Mouse (Mus musculus) forebrain, embryonic 13.5 days (tissue): Measurements from ENCODE around the gene Islr2. TPM values are rescaled to one million over a fixed set of nuclear protein-coding genes. Genes with fewer than 3 reads are reported as not detected.

Experiments
- ATAC-seq: fragments of 200-750 bp; cut with Nextera tagmentation; 2 replicates; pipeline ENCODE4 v1.8.0; 2017
- H3K27ac ChIP-seq: fragments of 300-500 bp; sonication (generic); 2 replicates; pipeline ENCODE4 v1.5.1; 2015; ENCODE audit warnings: inconsistent platforms, mild to moderate bottlenecking, moderate library complexity
- H3K27me3 ChIP-seq: fragments of 300-500 bp; sonication (generic); 2 replicates; pipeline ENCODE4 v1.6.1; 2015; ENCODE audit warnings: mild to moderate bottlenecking, inconsistent platforms
- H3K36me3 ChIP-seq: fragments of 300-500 bp; sonication (generic); 2 replicates; pipeline ENCODE4 v1.6.1; 2015; ENCODE audit warnings: mild to moderate bottlenecking, inconsistent platforms; ENCODE audit not compliant: poor library complexity, severe bottlenecking
- H3K4me1 ChIP-seq: fragments of 300-500 bp; sonication (generic); 2 replicates; pipeline ENCODE4 v1.6.1; 2015; ENCODE audit warnings: inconsistent platforms
- H3K4me2 ChIP-seq: fragments of 300-500 bp; sonication (generic); 2 replicates; pipeline ENCODE4 v1.6.1; 2015; ENCODE audit warnings: inconsistent platforms, mild to moderate bottlenecking, moderate library complexity
- H3K4me3 ChIP-seq: fragments of 300-500 bp; sonication (generic); 2 replicates; pipeline ENCODE4 v1.5.1; 2015; ENCODE audit warnings: mild to moderate bottlenecking, inconsistent platforms
- H3K9ac ChIP-seq: fragments of 300-500 bp; sonication (generic); 2 replicates; pipeline ENCODE4 v1.6.1; 2015; ENCODE audit warnings: mild to moderate bottlenecking, inconsistent platforms
- H3K9me3 ChIP-seq: fragments of 300-500 bp; sonication (generic); replicated peaks from 2 replicates; pipeline ENCODE4 v1.6.1; 2016; ENCODE audit warnings: inconsistent platforms
- WGBS: fragments of 180-500 bp; shearing (Covaris S2); methylation state at CpG from one replicate; pipeline ENCODE4 v1.1.7; 2015; 5-methylcytosine and 5-hydroxymethylcytosine counted together
- polyA plus RNA-seq: library from polyadenylated mRNA; unstranded; fragments of >200 nt; fragmentation: Nextera tagmentation; extraction: Ambion mirVana; gene quantifications from 2 replicates; pipeline ENCODE4 v1.2.1, GENCODE M21; 2015

Islr2 gene
- polyA plus RNA-seq, 1 experiment from 2014 or later, result 50.1 TPM

DNA sequence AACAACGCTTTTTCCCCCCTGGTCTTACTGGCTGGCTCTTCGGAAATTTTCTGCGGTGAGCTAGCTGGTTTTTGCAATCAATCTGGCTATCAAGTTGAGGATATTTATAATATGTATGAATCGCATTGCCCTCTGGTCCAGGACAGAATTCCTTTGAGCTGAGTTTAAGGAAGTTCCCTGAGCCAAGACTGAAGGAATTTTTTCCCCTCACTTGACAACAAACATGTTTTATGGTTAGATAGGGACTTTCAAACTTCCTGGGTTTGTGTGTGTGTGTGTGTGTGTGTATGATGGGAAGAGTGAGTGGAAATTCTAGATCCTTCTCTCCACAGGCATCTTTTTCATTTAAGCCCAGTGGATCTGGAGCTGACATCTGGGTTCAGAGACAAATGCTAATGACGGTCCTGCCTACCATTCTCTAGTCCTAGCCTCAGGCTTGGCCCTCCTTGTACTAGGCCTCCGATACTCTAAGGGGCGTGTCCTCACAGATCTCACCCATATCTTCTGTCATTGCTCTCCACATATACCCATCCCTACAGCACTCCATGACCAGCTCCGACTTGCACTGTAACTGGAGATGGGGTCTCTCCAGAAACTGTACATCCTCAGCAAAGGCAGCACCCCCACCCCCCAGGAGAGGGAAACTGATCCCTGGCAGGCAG, 10.5 kb upstream of the Islr2 start:
- Histone ChIP-seq H3K36me3 (peaks cover 2% of the 10 kb centered on the region), H3K4me3 (no peak overlapping the region), H3K9me3 (no peaks in the 10 kb centered on the region), H3K4me2 (no peak overlapping the region), H3K9ac (no peak overlapping the region), H3K27ac (no peak overlapping the region), H3K4me1 (peaks cover 27% of the 10 kb centered on the region), H3K27me3 (no peaks in the 10 kb centered on the region)
- WGBS, result 65% methylated on average over 8 of the region's 8 CpGs
- ATAC-seq, result no peak

DNA sequence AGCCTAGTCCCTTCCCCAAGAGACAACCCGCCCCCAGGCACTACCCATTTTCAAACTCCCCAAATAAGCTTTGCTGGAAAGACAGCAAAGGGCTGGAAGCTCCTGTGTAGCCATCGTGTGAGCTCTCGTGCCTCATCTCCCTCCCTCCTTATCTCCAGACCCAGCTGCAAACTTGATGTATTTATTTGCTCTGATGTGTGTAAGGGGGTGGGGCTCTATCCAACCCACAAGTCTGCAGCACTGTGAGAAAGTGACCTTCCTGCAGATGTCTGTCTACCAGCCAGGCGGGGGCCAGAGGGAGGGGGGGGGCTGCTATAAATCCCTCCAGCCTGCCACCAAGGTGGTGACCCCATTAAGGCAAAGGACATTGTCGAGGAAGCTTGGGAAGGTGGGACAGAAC, 9.7 kb upstream of the Islr2 start:
- no peak overlapping the region for H3K4me2 ChIP-seq
- no peak overlapping the region for H3K27ac ChIP-seq
- H3K4me3 ChIP-seq, result no peak overlapping the region
- WGBS, result 39% methylated on average over 5 of the region's 5 CpGs
- H3K36me3 ChIP-seq, result no peaks in the 10 kb centered on the region
- H3K9me3 ChIP-seq, result no peaks in the 10 kb centered on the region
- H3K9ac ChIP-seq, result no peak overlapping the region
- peaks cover 27% of the 10 kb centered on the region for H3K4me1 ChIP-seq
- no peaks in the 10 kb centered on the region for H3K27me3 ChIP-seq
- no peak for ATAC-seq

DNA sequence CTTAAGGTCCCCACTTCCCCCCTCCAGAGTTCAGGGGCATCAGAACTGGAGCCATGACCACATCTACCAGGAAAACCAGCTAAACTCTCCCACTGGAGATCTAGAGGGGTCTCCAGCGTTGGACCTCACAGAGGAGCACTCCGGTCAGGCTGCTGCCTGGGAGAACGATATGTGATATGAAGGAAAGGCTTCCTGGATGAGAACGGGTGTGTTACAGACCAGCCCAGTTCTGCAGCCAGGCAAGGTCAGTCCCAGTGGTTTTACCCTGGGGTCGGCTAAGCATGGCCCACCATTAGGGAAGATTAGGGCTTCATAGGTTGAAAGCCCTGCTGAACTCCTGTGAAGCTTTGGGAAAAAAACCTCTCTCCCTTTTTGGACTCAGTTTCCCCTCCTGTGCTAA, 9.3 kb upstream of the Islr2 start:
- Histone ChIP-seq H3K9ac (no peak overlapping the region), H3K4me3 (no peak overlapping the region), H3K36me3 (no peaks in the 10 kb centered on the region), H3K4me1 (peaks cover 27% of the 10 kb centered on the region), H3K27ac (no peak overlapping the region), H3K9me3 (no peaks in the 10 kb centered on the region), H3K27me3 (no peaks in the 10 kb centered on the region), H3K4me2 (no peak overlapping the region)
- 80% methylated on average over 5 of the region's 5 CpGs for WGBS
- ATAC-seq, result no peak

DNA sequence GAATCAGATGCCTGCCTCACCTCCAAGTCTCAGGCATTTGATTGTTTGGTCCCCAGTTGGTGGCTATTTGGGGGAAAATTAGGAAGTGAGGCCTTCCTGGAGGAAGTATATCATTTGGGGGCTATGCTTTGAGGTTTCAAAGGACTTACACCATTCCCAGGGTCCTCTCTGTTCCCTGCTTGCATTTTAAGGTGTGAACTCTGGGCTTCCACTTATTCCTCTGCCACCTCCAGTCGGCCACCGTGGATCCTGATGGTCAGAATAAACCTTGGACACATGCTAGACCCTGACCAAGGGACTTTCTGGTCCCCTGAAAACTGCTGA, 6.1 kb upstream of the Islr2 start:
- no peaks in the 10 kb centered on the region for H3K36me3 ChIP-seq
- H3K4me3 ChIP-seq, result no peak overlapping the region
- no peak for ATAC-seq
- no peaks in the 10 kb centered on the region for H3K27me3 ChIP-seq
- 88% methylated on average over 2 of the region's 2 CpGs for WGBS
- H3K9me3 ChIP-seq, result no peaks in the 10 kb centered on the region
- no peak overlapping the region for H3K9ac ChIP-seq
- no peak overlapping the region for H3K27ac ChIP-seq
- H3K4me2 ChIP-seq, result no peak overlapping the region
- peaks cover 39% of the 10 kb centered on the region for H3K4me1 ChIP-seq

DNA sequence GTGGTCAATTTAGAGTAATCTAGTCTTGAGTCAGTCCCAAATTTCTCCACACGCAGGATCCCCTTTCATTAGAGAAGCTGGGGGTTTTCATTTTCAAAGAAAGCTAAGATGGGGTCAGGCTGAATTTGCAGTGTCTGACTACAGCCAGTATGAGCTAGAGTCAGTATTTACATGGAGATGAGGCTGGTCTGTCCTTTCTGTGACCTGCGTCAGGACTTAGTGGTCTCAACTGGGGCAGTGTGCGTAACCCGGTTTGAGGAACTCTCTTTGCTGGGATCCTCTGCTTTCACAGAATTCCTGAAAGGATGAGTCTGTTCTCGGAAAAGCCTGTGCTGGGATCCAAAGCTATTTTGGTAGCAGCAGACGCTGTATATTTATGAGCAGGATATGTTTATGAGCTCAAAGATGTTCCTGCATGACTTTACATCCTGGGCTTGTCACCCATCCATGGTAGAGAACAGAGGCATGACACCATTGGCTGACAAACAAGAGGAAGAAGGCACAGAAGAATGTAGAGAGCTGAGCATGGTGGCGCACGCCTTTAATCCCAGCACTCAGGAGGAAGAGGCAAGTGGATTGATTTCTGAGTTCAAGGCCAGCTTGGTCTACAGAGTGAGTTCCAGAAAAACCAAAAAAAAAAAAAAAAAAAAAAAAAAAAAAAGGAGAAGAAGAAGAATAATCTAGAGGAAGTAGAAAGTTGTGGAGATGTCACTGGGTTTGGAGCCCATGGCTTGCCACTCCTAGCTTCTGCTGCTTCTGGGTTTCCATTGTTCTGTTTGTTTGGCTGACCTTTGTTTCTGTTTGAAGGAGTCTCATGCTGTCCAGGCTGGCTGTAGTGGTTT, 5.6 kb upstream of the Islr2 start:
- 82% methylated on average over 8 of the region's 8 CpGs for WGBS
- H3K27me3 ChIP-seq, result no peaks in the 10 kb centered on the region
- no peak overlapping the region for H3K9ac ChIP-seq
- peaks cover 41% of the 10 kb centered on the region for H3K4me1 ChIP-seq
- ATAC-seq, result no peak
- no peak overlapping the region for H3K4me2 ChIP-seq
- no peaks in the 10 kb centered on the region for H3K36me3 ChIP-seq
- no peaks in the 10 kb centered on the region for H3K9me3 ChIP-seq
- no peak overlapping the region for H3K27ac ChIP-seq
- H3K4me3 ChIP-seq, result no peak overlapping the region

DNA sequence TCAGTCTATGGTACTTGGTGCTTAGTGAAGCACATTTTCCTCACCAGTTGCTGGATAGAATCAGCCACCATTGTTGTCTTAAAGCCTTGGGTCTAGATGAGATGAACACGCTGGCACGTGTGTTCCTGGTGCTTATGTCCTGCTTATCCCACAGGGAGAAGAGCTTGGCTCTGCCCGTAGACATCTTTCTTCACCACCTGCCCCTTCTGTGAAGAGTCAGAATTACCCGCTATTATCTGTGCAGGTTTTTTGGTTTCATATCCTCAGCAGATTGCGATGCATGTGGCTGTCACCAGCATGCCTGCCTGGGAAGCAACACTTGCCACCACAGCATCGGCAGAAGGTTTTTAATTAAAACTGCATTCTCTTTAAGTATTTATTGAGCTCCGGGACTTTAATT, 1.9 kb upstream of the Islr2 start:
- peak overlapping the region; percentile 75 for H3K4me2 ChIP-seq
- peak overlapping the region; percentile 93 for H3K27ac ChIP-seq
- H3K36me3 ChIP-seq, result no peaks in the 10 kb centered on the region
- peaks cover 29% of the 10 kb centered on the region for H3K27me3 ChIP-seq
- peak overlapping the region; percentile 37; the same call in 1 of the 2 replicates for H3K9ac ChIP-seq
- H3K9me3 ChIP-seq, result no peaks in the 10 kb centered on the region
- 66% methylated on average over 7 of the region's 7 CpGs for WGBS
- no peak for ATAC-seq
- H3K4me1 ChIP-seq, result peaks cover 55% of the 10 kb centered on the region
- H3K4me3 ChIP-seq, result peak overlapping the region; percentile 8; the same call in 1 of the 2 replicates

DNA sequence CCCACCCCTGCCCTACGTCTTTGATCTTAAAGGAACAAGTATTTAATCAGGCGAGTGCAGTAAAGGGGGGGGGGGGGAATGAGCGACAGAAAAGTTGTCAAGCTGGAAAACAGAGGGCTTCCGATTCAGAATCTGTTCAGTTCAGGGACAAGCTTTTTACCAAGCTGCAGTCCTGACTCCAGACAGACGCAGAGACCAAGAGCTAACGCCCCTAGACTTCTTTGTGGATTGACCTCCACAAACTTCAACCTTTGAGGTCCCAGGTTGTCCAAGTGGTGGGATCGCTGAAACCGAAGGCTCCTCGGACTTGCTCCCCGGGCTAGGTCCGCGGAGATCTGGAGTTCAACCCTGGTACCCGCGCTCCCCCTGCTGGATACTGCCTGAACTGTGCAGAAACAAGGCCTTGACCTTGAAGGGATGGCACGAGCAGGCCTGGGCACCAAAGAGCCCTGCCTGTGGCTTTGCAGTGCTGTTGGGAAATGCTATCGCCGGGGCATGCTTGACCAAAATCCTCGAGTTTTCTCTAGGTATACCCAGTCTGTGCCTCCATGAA, 405 bp upstream of the Islr2 start:
- Histone ChIP-seq H3K27ac (peak overlapping the region; percentile 93), H3K36me3 (no peaks in the 10 kb centered on the region), H3K9ac (peak overlapping the region; percentile 75), H3K4me1 (peaks cover 65% of the 10 kb centered on the region), H3K27me3 (peaks cover 44% of the 10 kb centered on the region), H3K9me3 (no peaks in the 10 kb centered on the region), H3K4me3 (peak overlapping the region; percentile 44), H3K4me2 (peak overlapping the region; percentile 75)
- peak; percentile 52; the same call in 1 of the 2 replicates for ATAC-seq
- WGBS, result 3% methylated on average over 18 of the region's 18 CpGs

DNA sequence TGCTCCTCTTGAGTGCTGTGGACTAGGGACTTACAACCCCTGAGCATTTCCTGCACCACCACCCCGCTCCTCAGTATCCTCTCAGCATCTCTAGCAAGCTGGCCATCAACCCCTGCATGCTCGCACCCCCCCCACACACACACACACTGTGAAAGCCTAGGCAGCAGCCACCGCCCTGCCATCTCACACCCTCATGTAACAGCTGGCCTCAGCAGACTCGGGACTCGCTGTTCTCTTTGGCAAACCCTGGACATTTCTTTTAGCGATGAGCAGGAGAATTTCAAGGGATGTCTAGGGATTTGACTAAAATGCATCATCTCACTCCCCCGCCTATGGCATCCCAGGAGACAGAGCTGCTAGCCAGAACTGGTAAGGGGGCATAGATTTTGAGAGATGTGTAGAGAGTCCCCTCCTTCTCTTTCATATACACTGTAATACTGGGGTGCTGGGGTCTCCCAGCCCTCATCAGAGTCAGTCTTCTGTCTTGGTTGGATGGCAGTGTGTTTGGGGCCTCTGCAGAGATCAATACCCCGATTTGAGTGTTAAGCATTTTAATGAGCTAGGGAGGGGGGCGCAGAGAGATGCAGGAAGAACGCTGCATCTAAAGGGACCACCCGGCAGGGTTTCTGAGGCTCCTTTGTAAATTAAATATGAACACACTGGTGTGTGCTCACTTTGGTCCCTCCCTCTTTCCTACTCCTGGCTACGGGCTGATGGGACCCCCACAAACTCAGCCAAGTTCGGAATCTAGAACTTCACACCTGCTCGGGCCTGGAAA, 1.3 kb downstream of the Islr2 start:
- peak overlapping the region; percentile 44 for H3K4me3 ChIP-seq
- no peak for ATAC-seq
- H3K27ac ChIP-seq, result peak overlapping the region; percentile 93
- peaks cover 11% of the 10 kb centered on the region; the same call in 1 of the 2 replicates for H3K36me3 ChIP-seq
- peaks cover 82% of the 10 kb centered on the region for H3K4me1 ChIP-seq
- H3K9me3 ChIP-seq, result no peaks in the 10 kb centered on the region
- peak overlapping the region; percentile 75 for H3K4me2 ChIP-seq
- H3K27me3 ChIP-seq, result peaks cover 60% of the 10 kb centered on the region
- 6% methylated on average over 14 of the region's 14 CpGs for whole genome bisulfite sequencing
- H3K9ac ChIP-seq, result peak overlapping the region; percentile 75

DNA sequence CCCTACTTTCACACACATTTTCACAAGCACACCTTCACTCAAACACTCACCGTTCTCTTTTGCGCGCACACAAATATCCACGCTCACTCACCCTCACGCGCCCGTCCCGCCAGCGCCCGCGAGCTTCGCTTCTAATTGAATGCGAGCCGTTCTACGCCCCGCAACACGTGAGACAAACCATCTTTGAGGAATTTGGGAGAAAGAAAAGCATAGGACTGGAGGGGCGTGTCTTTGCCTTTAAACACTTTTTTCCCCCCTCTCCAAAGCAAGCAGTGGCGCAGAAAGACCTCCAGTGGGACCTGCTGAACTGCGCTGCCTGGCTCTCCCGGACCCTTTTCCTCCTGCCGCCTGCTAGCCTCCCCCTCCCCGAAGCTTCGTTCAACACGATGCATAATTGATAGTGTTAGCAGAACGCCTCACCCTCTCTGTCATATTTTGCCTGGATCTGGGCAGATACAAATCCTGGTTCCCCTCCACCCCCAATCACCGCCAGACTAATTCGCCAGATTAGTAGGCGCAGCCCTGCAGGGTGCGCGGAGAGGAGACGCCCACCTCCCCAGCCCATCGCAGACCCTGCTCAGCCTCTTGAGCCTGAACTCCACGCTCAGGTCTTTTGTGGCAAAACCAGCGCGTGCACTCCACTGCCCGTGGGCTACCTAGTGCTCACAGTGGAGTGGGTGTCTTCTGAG, 2.1 kb downstream of the Islr2 start:
- peak overlapping the region; percentile 93 for H3K27ac ChIP-seq
- H3K9me3 ChIP-seq, result no peaks in the 10 kb centered on the region
- peaks cover 69% of the 10 kb centered on the region for H3K27me3 ChIP-seq
- ATAC-seq, result peak; percentile 31
- WGBS, result under 1% methylated on average over 37 of the region's 37 CpGs
- peak overlapping the region; percentile 75 for H3K4me2 ChIP-seq
- peaks cover 16% of the 10 kb centered on the region; the same call in 1 of the 2 replicates for H3K36me3 ChIP-seq
- H3K9ac ChIP-seq, result peak overlapping the region; percentile 75
- H3K4me1 ChIP-seq, result peaks cover 84% of the 10 kb centered on the region
- H3K4me3 ChIP-seq, result peak overlapping the region; percentile 44

DNA sequence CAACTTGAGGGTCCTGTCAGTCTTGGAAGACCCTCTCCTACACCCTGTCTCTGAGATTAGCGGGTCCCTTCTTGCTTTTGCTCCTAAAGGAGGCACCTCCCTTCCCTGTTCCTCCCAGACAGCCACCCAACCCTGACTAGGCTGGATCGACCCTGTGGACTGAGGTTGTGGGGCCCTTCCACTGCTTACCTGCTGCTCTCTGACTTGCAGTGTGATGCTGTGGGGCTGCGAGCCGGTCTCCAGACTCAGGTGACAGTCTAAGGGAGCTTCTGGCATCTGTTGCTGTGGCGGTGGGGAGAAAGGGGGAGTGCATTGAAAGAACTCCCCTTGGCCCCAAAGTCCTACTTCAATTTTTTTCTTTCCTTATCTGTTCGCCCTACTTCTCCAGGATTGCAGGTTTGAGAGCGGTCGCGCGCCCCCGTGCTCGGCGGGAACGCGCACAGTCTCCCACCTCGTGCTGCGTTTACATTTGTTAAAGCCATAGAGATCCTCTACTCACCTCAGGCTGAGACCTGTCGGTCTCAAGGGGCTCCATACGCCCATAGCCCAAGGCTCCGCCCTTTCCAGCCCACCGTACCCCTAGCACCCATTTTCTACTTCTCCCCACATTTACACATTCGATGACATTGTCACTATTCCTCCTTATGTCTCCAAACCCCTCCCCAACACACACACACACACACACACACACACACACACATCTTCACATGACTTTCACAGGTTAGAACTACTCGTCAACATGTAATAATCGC, 2.9 kb downstream of the Islr2 start:
- H3K9me3 ChIP-seq, result no peaks in the 10 kb centered on the region
- peak overlapping the region; percentile 93 for H3K27ac ChIP-seq
- peaks cover 84% of the 10 kb centered on the region for H3K4me1 ChIP-seq
- peaks cover 76% of the 10 kb centered on the region for H3K27me3 ChIP-seq
- WGBS, result 1% methylated on average over 24 of the region's 24 CpGs
- H3K4me3 ChIP-seq, result peak overlapping the region; percentile 44
- peak overlapping the region; percentile 75 for H3K9ac ChIP-seq
- ATAC-seq, result no peak
- peaks cover 20% of the 10 kb centered on the region; the same call in 1 of the 2 replicates for H3K36me3 ChIP-seq
- H3K4me2 ChIP-seq, result peak overlapping the region; percentile 75
